Mouse (Mus musculus): ENCODE measurements around the gene Zmynd12.
A peak's percentile ranks its signal among the peaks of the same experiment; 100 is the strongest.

The Zmynd12 gene

GRCm38 (mm10) chr4:119422294-119422964, at the start of gene Zmynd12, which contains the start of gene Ppcs:
Zmynd12 (plus strand) TSS chr4:119422814.
Ppcs (minus strand) TSS chr4:119422420.
- DNase-seq, result peak; percentile 90

GRCm38 (mm10) chr4:119381471-119382190, 41.0 kb upstream of the Zmynd12 start:
- DNase-seq, result no peak

- DNase-seq, result no peak
These were observed 33.4 kb upstream of the Zmynd12 start for GRCm38 (mm10) chr4:119389184-119389583.

- no peak for DNase-seq
These were observed 32.2 kb upstream of the Zmynd12 start for GRCm38 (mm10) chr4:119390369-119390768.

- DNase-seq, result peak; percentile 49
These were observed 23.9 kb upstream of the Zmynd12 start for GRCm38 (mm10) chr4:119398751-119399150.

DNA sequence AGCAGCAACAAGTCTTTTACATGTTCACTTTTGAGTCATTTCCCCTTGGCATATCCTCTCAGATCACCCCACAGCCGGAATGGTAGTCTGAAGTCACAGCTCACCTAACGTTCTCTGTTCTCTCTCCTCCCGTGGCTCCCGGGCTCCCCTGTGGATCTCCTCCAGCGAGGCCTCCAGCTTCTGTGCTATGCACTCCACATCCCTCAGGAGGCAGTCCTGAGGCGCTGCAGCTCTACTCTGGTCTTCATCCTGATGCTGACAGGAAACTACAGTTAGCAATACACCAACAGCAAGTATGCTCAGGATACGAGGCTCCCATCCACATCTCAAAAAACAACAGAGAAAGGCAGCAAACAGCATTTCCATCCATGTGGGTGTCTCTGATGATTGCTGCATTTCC, 21.7 kb upstream of the Zmynd12 start:
- DNase-seq, result no peak

DNA sequence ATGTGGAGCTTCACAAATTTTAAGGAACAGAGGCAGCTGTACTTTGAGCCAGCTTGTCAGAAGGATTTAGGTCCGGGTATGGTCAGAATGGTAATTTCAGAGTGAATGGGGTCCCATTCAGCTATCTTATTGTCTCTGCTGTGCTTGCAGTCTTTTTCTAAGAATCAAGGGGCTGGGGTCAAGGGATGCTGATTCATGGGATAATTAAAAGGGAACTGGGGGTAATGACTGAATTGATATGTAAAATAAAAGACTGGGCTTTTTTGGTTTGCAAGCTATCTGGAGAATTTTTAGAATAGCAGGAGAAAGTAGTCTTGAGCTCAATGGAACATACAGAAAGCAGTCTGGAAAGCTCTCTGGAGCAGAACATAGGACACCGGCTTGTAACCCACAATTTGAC, 19.2 kb upstream of the Zmynd12 start:
- DNase-seq, result no peak

- no peak for DNase-seq
These were observed 10.6 kb upstream of the Zmynd12 start for GRCm38 (mm10) chr4:119411877-119412650.

DNA sequence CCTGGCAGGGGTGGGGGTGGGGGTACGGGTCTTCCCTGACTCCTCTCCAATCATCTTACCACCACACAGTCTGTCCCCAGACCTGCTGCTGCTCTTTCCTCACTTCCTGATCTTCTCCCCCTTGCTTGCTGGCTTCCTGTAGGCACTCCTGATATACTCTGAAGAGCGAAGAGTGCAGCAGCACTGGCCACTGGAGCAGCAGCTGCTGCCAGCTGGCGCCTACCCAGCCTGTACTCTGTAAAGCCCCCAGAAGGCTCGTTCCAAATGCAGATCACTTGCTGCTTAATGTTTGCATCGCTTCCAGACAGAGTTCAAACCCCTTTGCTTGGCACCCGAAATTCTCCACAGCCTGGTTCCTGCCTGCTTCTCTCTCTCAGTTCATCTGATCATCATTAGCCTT, 9.8 kb upstream of the Zmynd12 start:
- no peak for DNase-seq

- peak; percentile 87 for DNase-seq
These were observed 7.4 kb upstream of the Zmynd12 start, which contains the start of gene Ccdc30 for GRCm38 (mm10) chr4:119415072-119415753. Ccdc30 (minus strand) TSS chr4:119415521.

DNA sequence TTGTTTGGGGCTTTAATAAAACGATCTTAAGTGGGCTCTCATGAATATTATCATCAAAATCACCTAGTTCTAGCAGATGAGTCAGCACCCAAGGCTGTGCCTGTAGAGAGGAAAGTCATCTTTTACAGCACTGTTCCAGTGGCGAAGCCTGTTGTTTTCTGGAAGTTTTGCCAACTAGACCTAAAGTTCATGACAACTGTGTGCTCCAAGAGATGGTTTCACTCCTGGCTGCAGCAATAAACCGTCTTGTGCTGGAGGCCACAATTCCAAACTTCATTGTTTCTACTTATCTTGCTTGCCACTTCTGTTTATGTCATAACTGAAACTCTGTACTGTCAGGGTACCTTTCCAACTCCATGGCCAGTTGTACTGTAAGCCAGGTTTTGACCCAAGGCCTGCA, 5.3 kb upstream of the Zmynd12 start:
- no peak for DNase-seq

GRCm38 (mm10) chr4:119417894-119418293, 4.7 kb upstream of the Zmynd12 start:
- no peak for DNase-seq

DNA sequence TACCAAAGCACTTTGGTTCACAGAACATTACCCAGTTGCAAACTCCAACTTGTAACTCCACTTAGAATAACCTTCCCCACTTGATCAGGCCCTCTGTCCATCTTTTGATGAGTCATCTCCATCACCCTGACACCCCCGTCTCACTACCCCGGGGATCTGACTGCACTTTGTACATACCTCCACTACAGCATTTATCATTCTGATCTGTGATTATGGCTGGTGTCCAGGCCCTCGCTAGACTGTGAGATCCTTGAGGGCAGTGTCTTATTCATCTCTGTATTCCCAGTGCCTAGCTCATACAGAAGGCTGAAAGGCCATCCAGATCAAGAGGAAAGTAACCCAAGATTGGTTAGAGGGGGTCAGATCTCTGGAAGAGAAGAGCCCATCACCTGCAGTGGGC, 1.4 kb upstream of the Zmynd12 start:
- DNase-seq, result no peak

GRCm38 (mm10) chr4:119421921-119422293, 707 bp upstream of the Zmynd12 start:
- no peak for DNase-seq

DNA sequence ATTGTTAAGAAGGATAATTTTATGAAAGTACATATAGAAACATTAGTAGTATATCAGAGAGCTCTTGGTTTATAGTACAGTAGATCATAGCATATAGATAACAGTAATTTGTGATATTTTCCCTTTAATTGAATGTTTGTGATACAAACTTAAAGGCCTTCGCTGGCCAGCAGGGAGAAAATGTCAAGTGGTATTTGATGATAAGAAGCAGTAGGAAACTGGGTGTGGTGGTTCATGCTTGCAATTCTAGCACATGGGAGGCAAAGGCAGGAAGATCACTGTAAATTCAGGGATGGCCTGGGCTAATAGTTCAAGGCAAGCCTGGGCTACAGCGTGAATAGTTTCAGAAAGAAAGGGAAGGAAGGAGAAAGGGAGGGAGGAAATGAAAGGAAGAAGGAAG, 2.5 kb downstream of the Zmynd12 start:
- no peak for DNase-seq

GRCm38 (mm10) chr4:119425601-119426000, 3.0 kb downstream of the Zmynd12 start:
- DNase-seq, result no peak

DNA sequence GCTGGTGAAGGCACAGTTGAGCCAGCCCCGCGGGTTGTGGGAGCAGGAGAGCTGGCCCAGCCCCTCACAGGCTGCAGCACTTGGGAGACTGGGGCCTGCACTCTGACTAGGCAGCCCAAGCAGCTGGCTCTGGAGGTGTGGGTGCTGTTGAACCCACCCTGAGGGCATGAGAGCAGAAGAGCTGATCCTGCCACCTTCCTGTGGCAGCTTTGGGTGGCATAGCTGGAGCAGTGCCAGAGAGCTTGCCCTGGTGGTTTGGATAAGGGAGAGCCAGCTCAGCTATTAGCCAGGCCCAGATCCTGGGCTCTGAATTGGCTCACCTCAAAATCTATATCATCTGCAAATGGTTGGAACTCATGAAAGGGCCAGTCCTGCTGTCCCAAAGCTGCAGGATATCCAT, 5.1 kb downstream of the Zmynd12 start:
- no peak for DNase-seq

- DNase-seq, result peak; percentile 74
These were observed 8.1 kb downstream of the Zmynd12 start for GRCm38 (mm10) chr4:119430678-119431077.

GRCm38 (mm10) chr4:119437936-119438335, 15.3 kb downstream of the Zmynd12 start:
- DNase-seq, result no peak

DNA sequence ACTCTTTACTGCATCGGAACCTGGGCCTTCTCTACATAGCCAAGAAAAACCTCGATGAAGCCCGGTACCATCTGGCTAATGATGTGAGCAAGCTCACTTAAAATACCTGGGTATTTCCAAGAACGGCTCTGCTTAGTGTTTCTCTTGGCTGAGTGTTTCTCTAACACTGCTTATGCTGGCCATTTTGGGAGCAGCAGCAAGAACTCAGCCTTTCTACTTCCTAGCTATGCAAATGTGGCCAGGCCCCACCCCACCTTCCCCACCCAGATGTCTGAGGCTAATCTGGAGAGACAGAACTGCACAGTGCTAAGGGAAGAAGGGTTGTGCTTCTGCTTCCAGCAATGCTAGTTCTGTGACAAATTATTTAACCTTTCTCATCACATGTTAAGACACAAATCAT, 19.2 kb downstream of the Zmynd12 start:
- no peak for DNase-seq

DNA sequence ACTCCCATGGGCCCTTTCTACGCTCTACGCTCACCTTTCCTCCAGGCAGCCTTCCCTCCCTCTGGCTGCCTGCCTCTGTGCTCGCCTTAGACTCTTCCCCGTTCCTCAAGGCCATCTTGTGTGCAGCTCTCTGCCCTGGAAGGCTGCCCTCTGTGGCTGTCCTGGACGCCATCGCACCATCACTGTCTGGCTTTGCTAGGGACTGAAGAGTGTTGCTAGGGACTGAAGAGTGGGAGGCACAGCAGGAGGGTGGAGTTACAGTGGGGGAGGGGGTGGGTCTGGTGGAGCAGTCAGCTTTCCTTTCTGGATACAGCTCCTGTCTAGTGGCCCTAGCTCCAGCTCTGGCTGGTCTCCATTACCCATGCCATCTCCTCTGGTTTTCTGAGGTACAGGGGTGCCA, 19.9 kb downstream of the Zmynd12 start:
- DNase-seq, result no peak

GRCm38 (mm10) chr4:119447261-119447660, 24.6 kb downstream of the Zmynd12 start:
- no peak for DNase-seq

DNA sequence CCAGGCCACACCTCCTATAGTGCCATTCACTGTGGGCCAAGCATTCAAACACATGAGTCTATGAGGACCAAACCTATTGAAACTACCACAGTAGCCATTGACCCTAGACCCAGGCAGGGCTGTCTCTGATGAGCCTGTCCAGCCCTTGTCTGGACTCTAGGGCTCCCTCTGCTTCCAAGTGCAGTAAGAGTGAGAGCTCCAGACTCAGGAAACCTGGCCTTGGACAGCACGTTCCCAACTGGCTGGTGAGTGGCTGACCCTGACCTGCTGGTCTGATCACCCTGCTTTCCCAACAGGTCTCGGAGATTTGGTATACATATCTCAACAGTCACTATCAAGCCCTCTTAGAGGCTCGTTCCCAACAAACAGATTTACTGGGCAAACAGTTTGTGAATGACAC, 25.2 kb downstream of the Zmynd12 start:
- DNase-seq, result no peak
